Mouse (Mus musculus) neural tube, embryonic 15.5 days (tissue): Measurements from ENCODE around the gene Slit3. TPM values are rescaled to one million over a fixed set of nuclear protein-coding genes. Genes with fewer than 3 reads are reported as not detected.

Source experiments
- ATAC-seq: fragments of 200-750 bp; cut with Nextera tagmentation; 2 replicates; pipeline ENCODE4 v1.8.0; 2017; ENCODE audit warnings: mild to moderate bottlenecking, moderate TSS enrichment, moderate library complexity; ENCODE audit not compliant: low FRiP score
- H3K27ac ChIP-seq: fragments of 300-500 bp; sonication (generic); replicated peaks from 2 replicates; pipeline ENCODE4 v1.5.1; 2015; ENCODE audit warnings: mild to moderate bottlenecking, inconsistent platforms
- H3K27me3 ChIP-seq: fragments of 300-500 bp; sonication (generic); replicated peaks from 2 replicates; pipeline ENCODE4 v1.6.1; 2015; ENCODE audit warnings: inconsistent platforms
- H3K36me3 ChIP-seq: fragments of 300-500 bp; sonication (generic); 2 replicates; pipeline ENCODE4 v1.6.1; 2015; ENCODE audit warnings: inconsistent platforms
- H3K4me1 ChIP-seq: fragments of 300-500 bp; sonication (generic); 2 replicates; pipeline ENCODE4 v1.6.1; 2015; ENCODE audit warnings: inconsistent platforms
- H3K4me2 ChIP-seq: fragments of 300-500 bp; sonication (generic); 2 replicates; pipeline ENCODE4 v1.6.1; 2015; ENCODE audit warnings: inconsistent platforms, mild to moderate bottlenecking, moderate library complexity
- H3K4me3 ChIP-seq: fragments of 300-500 bp; sonication (generic); replicated peaks from 2 replicates; pipeline ENCODE4 v1.5.1; 2015; ENCODE audit warnings: mild to moderate bottlenecking, inconsistent platforms
- H3K9ac ChIP-seq: fragments of 300-500 bp; sonication (generic); replicated peaks from 2 replicates; pipeline ENCODE4 v1.6.1; 2015; ENCODE audit warnings: mild to moderate bottlenecking, inconsistent platforms
- H3K9me3 ChIP-seq: fragments of 300-500 bp; sonication (generic); replicated peaks from 2 replicates; pipeline ENCODE4 v1.6.1; 2016; ENCODE audit warnings: inconsistent platforms
- WGBS: fragments of 180-500 bp; shearing (Covaris S2); methylation state at CpG from one replicate; pipeline ENCODE4 v1.1.7; 2015; ENCODE audit warnings: mixed read lengths; 5-methylcytosine and 5-hydroxymethylcytosine counted together
- polyA plus RNA-seq: library from polyadenylated mRNA; unstranded; fragments of >200 nt; fragmentation: Nextera tagmentation; extraction: Ambion mirVana; gene quantifications from 2 replicates; pipeline ENCODE4 v1.2.1, GENCODE M21; 2015

Gene Slit3
- polyA plus RNA-seq = 20.6 and 26.2 TPM in 2 replicates

DNA sequence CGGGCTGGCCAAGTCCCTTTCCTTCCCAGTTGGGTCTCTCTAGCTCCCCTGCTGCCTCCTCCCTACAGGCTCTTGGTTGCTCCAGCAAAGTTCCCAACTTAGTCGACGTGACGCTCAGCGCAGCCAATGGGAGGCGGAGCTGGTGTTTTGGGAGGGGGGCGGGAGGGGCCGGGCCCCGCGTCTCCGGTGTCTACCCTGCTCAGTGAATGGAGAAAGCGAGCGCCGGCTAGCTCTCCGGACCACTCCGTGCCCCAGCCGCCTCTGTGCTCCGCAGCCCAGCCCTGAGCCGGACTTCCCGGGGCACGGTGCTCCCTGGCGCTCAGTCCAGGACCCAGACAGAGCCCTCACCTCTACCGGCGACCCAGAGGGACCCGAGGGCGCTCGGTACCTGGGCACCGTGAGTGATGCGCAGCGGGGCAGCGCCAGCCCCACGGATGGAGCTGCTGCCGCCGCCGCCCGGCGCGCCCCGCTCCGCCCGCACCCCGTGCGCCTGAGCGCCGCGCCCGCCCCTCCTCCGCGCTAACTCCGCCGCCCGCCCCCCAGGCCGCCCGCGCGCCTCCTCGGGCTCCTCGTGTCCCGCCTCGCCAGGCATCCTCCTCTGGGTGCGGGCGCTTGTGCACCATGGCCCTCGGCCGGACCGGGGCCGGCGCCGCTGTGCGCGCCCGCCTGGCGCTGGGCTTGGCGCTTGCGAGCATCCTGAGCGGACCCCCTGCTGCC is at the start of gene Slit3:
Slit3 (plus strand) TSS at position 331 of the 717 bp plus-strand sequence.
- H3K4me2 ChIP-seq = peak within 1 kb of the TSS; percentile 99
- H3K9ac ChIP-seq = peak within 1 kb of the TSS; percentile 60
- peak; percentile 37; the same call in 1 of the 2 replicates for ATAC-seq
- H3K27me3 ChIP-seq = peaks cover 63% of the 10 kb centered on the region
- no peak within 1 kb of the TSS for H3K27ac ChIP-seq
- no peaks in the 10 kb centered on the region for H3K36me3 ChIP-seq
- no peaks in the 10 kb centered on the region for H3K9me3 ChIP-seq
- WGBS = under 1% methylated on average over 53 of the region's 75 CpGs
- H3K4me1 ChIP-seq = peaks cover 42% of the 10 kb centered on the region
- peak within 1 kb of the TSS; percentile 62 for H3K4me3 ChIP-seq

DNA sequence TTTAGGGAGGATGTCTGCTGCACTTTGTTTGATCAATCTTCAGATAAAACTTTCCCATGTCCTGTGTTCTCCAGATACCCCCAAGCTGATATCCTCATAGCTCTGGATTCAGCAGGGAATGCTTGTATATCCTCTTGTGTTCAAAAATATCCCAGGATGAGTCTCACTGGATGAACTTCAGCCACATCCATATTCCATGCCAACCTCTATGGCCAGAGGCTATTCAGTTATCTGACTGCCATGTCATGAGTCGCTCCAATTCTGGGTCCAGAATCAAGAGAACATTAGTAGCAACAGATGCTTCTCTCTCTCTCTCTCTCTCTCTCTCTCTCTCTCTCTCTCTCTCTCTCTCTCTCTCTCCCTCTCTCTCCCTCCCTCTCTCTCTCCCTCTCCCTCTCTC is 49.6 kb upstream of the Slit3 start:
- Histone ChIP-seq H3K9ac (no peak overlapping the region), H3K4me3 (no peak overlapping the region), H3K4me2 (no peak overlapping the region), H3K27ac (no peak overlapping the region), H3K9me3 (no peaks in the 10 kb centered on the region), H3K36me3 (no peaks in the 10 kb centered on the region), H3K4me1 (no peaks in the 10 kb centered on the region), H3K27me3 (no peaks in the 10 kb centered on the region)
- no peak for ATAC-seq
- 100% methylated on average over 1 of the region's 1 CpGs for WGBS

DNA sequence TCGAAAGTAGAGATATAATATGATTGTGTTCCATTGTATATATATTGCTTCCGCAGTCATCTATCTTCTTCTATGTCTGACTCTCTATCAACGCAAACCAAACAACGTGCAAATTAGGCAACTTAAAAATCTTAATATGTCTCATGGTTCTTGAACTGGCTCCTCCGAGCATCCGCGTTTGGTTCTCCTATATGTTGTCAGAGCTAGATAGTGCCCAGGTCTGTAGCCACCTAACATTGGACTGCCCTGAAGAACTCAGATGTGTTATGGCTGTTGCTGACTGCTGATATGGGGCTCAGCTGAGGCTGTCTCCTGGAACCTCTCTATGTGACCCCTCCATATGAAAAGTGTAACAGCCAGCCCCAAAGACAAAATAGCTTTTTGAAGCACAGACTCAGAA is 45.6 kb upstream of the Slit3 start:
- WGBS = 97% methylated on average over 7 of the region's 7 CpGs
- H3K36me3 ChIP-seq = no peaks in the 10 kb centered on the region
- no peak for ATAC-seq
- no peak overlapping the region for H3K9ac ChIP-seq
- H3K4me3 ChIP-seq = no peak overlapping the region
- H3K4me1 ChIP-seq = peaks cover 1% of the 10 kb centered on the region; the same call in 1 of the 2 replicates
- H3K9me3 ChIP-seq = no peaks in the 10 kb centered on the region
- no peak overlapping the region for H3K4me2 ChIP-seq
- H3K27me3 ChIP-seq = no peaks in the 10 kb centered on the region
- H3K27ac ChIP-seq = no peak overlapping the region

DNA sequence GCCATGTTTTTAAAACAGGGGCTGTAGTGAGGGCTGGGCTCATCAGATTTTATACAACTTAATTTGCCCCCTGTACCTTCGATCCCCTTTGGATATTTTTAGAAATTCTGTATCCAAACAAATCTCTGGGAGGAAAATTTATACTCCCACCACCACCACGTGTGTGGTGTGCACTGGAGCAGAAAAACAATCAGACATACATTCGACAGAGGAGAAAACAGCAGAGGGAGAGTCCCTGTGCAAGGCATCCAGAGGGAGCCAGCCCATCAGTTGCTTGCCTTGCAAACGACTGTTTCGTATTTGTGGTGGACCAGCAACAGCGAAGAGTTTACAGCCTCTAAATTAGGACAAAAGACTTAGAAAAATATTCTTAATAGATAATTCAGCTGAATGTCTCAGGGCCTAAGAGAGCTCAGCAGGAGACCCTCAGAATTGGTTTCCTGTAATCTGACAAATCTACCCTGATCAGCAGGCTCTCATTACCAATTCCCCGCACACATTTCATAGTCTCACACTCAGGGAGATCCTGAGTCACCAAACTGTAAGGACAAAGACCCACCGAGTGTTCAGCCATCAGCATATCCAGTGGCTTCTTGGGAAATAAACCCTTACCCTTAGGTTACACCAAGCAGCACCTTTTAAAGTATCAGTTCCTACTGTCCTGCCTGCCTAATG is 40.4 kb upstream of the Slit3 start:
- Histone ChIP-seq H3K4me3 (no peak overlapping the region), H3K27me3 (no peaks in the 10 kb centered on the region), H3K4me2 (no peak overlapping the region), H3K27ac (no peak overlapping the region; the same call in 1 of the 2 replicates), H3K9ac (no peak overlapping the region), H3K36me3 (no peaks in the 10 kb centered on the region), H3K9me3 (no peaks in the 10 kb centered on the region), H3K4me1 (peaks cover 6% of the 10 kb centered on the region; the same call in 1 of the 2 replicates)
- ATAC-seq = no peak
- 25% methylated on average over 8 of the region's 8 CpGs for WGBS

DNA sequence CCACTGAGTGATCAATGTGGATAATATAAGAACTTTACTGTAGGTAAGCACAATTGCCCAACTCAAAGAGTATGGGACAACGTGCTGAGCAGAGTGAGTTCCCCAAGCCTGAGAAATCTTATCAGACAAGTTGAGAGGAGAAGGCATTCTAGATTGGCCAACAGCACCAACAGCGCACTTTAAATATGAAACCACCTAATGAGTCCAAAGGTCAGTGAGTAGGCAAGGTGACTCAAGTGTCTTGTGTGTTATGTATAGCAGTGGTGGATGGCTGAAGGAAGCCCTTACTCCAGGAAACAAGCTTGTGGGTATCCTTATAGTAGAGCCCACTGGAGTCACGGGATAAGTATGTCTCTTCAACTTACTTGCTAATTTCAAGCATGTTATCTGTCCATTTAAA is 38.7 kb upstream of the Slit3 start:
- no peak for ATAC-seq
- peaks cover 10% of the 10 kb centered on the region; the same call in 1 of the 2 replicates for H3K4me1 ChIP-seq
- H3K36me3 ChIP-seq = no peaks in the 10 kb centered on the region
- no peak overlapping the region for H3K27ac ChIP-seq
- no peak overlapping the region for H3K4me3 ChIP-seq
- no peaks in the 10 kb centered on the region for H3K9me3 ChIP-seq
- no peaks in the 10 kb centered on the region for H3K27me3 ChIP-seq
- no peak overlapping the region for H3K9ac ChIP-seq
- WGBS = 93% methylated on average over 3 of the region's 3 CpGs
- no peak overlapping the region for H3K4me2 ChIP-seq

DNA sequence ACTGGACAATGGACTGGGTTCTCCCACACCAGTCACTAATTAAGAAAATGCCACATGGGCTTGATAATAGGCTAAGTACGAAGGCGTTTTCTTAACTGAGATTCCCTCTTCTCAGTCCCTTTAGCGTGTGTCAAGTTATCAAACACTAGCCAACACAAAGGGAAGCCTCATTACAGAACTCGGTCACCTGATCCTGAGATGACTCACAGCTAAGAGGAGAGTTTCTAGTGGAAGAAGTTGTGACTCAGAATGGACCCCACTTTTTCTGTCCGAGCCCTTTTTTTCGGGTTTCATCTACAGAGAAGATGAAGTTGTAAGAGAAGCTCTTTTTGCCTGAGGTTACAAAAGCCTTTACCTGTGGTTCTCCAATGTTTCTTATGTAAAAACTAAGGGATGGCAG is 38.0 kb upstream of the Slit3 start:
- Histone ChIP-seq H3K9me3 (no peaks in the 10 kb centered on the region), H3K36me3 (no peaks in the 10 kb centered on the region), H3K4me2 (no peak overlapping the region), H3K9ac (no peak overlapping the region), H3K4me3 (no peak overlapping the region), H3K4me1 (peaks cover 10% of the 10 kb centered on the region; the same call in 1 of the 2 replicates), H3K27ac (no peak overlapping the region), H3K27me3 (no peaks in the 10 kb centered on the region)
- ATAC-seq = no peak
- WGBS = 73% methylated on average over 6 of the region's 6 CpGs

DNA sequence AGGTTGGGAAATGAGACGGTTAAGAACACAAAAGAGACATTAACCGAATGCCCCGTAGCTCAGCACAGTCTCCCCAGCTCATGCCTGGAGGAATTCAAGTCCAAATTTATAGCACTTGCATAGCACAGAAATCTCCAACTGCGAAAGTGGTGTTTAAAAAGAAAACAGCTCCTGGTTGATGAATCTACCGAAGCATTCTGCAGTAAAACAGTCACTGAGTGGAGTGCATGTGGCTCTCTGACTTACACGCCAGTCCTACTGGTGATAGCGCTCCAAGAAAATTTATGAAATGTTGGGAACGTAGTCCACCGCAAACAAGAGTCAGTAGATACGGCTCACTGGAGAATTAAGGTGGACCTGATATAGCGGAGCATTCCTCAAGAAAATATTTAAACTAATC is 35.7 kb upstream of the Slit3 start:
- no peak overlapping the region for H3K27ac ChIP-seq
- H3K9me3 ChIP-seq = no peaks in the 10 kb centered on the region
- ATAC-seq = no peak
- H3K4me1 ChIP-seq = peaks cover 9% of the 10 kb centered on the region; the same call in 1 of the 2 replicates
- H3K4me3 ChIP-seq = no peak overlapping the region
- no peak overlapping the region for H3K4me2 ChIP-seq
- no peak overlapping the region for H3K9ac ChIP-seq
- H3K36me3 ChIP-seq = no peaks in the 10 kb centered on the region
- no peaks in the 10 kb centered on the region for H3K27me3 ChIP-seq
- 54% methylated on average over 11 of the region's 11 CpGs for WGBS

DNA sequence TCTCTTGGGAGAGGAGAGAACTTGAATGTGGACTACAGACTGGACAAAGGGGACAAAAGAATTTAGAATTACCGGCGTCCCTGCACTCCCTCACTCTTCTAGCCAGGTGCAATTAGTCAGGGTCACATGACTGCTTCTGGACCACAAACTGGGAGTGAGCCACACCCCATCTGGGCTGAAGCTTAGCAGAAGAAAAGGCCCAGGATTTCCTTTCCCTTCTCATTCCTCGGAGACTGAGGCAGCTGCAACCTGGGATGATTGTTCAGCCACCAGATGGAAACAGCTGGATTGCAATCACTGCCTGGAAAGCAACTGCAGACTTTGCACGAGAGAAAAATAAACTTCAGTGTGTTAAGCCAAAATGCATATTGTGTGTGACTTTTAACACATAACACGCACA is 35.0 kb upstream of the Slit3 start:
- no peaks in the 10 kb centered on the region for H3K9me3 ChIP-seq

DNA sequence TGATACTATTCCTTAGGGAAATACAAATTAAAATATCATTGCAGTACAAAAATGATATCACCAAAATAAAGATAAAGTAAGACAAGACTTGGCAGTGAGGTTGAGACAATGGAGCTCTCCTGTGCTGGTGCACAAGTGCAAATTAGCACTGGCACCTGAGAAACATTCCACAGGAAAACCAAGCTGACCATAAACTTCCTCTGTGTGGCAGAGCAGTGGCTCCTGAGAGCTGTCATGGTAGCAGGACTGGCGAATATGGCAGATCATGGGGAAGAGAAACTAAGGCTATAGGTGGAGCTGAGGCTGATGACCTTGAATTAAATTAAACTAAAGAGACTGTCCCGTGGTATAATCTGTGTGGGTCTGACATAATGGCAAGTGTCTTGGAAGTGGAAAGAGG is 33.6 kb upstream of the Slit3 start:
- WGBS = 86% methylated on average over 2 of the region's 2 CpGs
- Histone ChIP-seq H3K27me3 (no peaks in the 10 kb centered on the region), H3K9ac (no peak overlapping the region), H3K9me3 (no peaks in the 10 kb centered on the region), H3K4me1 (peaks cover 4% of the 10 kb centered on the region; the same call in 1 of the 2 replicates), H3K27ac (no peak overlapping the region), H3K4me3 (no peak overlapping the region), H3K36me3 (no peaks in the 10 kb centered on the region), H3K4me2 (no peak overlapping the region)
- ATAC-seq = no peak

More for the DNA sequence above, 35.0 kb upstream of the Slit3 start:
- Histone ChIP-seq H3K27me3 (no peaks in the 10 kb centered on the region), H3K4me3 (no peak overlapping the region), H3K4me2 (no peak overlapping the region), H3K9ac (no peak overlapping the region), H3K4me1 (peaks cover 4% of the 10 kb centered on the region; the same call in 1 of the 2 replicates), H3K36me3 (no peaks in the 10 kb centered on the region), H3K27ac (no peak overlapping the region)
- whole genome bisulfite sequencing = 35% methylated on average over 5 of the region's 5 CpGs
- ATAC-seq = no peak

DNA sequence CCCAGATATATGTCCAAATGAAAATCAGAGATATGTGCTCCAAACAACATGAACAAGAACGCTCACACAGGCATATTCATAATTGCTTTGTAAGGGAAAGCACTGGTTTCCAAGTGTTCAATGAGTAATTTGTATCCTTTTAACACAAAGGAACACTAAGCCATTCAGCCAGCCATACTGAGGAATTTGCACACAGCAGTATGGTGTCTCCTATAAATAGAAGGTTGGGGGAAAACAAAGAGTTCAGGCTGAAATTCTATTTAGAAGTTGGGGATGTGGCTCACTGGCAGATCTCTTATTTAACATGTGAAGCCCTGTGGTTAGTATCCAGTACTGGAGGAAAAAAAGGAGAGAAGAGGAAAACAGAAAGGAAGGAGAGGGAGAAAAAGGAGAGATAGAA is 32.9 kb upstream of the Slit3 start:
- 79% methylated on average over 1 of the region's 1 CpGs for WGBS
- H3K9me3 ChIP-seq = no peaks in the 10 kb centered on the region
- H3K36me3 ChIP-seq = no peaks in the 10 kb centered on the region
- no peaks in the 10 kb centered on the region for H3K27me3 ChIP-seq
- H3K27ac ChIP-seq = no peak overlapping the region
- no peak overlapping the region for H3K9ac ChIP-seq
- ATAC-seq = no peak
- peaks cover 4% of the 10 kb centered on the region; the same call in 1 of the 2 replicates for H3K4me1 ChIP-seq
- no peak overlapping the region for H3K4me3 ChIP-seq
- H3K4me2 ChIP-seq = no peak overlapping the region

DNA sequence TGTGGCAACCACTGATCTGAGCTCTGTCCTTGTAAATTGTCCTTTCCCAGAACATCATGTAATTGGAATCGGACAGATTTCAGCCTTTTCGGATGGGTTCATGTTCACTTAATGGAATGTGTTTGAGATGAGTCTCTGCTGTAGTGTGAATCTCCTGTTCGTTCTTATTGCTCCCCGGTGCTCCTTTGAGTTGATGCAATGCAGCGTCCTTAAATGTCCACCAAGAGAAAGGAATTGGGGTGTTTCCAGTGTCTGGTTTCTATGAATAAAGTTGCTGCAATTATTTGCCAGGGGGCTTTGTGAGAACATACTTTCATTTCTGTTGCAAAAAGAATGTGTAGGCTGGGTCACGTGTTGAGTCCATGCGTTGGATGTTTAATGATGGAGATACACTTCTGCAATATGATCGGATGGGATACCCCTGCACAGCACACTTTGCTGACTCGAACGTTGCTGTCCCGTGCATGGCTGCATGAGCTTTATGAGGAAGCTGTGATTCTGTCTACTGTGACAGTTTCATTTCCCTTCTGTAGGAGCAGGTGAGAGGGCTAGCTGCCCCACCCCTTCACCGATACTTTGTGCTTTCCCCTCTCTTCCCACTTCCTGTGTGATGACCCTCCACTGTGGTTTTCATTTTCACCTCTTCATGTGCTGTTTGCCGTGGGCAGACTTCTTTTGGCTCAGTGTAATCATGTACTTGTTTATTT is 30.2 kb upstream of the Slit3 start:
- H3K4me3 ChIP-seq = no peak overlapping the region

More for the DNA sequence above, 30.2 kb upstream of the Slit3 start:
- H3K4me2 ChIP-seq = no peak overlapping the region
- H3K9ac ChIP-seq = no peak overlapping the region
- ATAC-seq = no peak
- no peak overlapping the region for H3K27ac ChIP-seq
- H3K9me3 ChIP-seq = no peaks in the 10 kb centered on the region
- WGBS = 83% methylated on average over 13 of the region's 13 CpGs
- H3K27me3 ChIP-seq = no peaks in the 10 kb centered on the region
- no peaks in the 10 kb centered on the region for H3K36me3 ChIP-seq
- peaks cover 3% of the 10 kb centered on the region; the same call in 1 of the 2 replicates for H3K4me1 ChIP-seq
